Mouse (Mus musculus) layer of hippocampus, adult 2 months (tissue): ENCODE data around the gene Sh3gl1. TPM values are rescaled to one million over a fixed set of nuclear protein-coding genes. Genes with fewer than 3 reads are reported as not detected.

Source experiments
- DNase-seq, 2 experiments: peaks; one replicate each; pipeline ENCODE4 v3.0.0; 2022; ENCODE audit warnings: low spot score in 2 of 2
- H3K27ac ChIP-seq: fragments of 200-600 bp; 2 replicates; pipeline ENCODE4 v1.8.1; 2022
- H3K4me3 ChIP-seq: fragments of 200-600 bp; 2 replicates; pipeline ENCODE4 v1.8.1; 2022; ENCODE audit warnings: mild to moderate bottlenecking
- CTCF ChIP-seq: fragments of 200-600 bp; conservative IDR thresholded peaks from 2 replicates; pipeline ENCODE4 v1.8.1; 2022; ENCODE audit warnings: antibody characterized with exemption, mild to moderate bottlenecking, moderate library complexity
- total RNA-seq, 2 experiments: library from RNA; stranded (reverse); gene quantifications; 2 replicates each; pipeline ENCODE4 v1.2.3; 2021

The Sh3gl1 gene
- total RNA-seq, 2 experiments from 2014 or later, result 63.0 to 69.7 TPM

GRCm38 (mm10) chr17:56022989-56023290, 13.5 kb downstream of the Sh3gl1 start:
- TF ChIP-seq CTCF, result no peak
- H3K4me3 ChIP-seq, result no peak overlapping the region
- no peak for DNase-seq
- peak overlapping the region; percentile 94 for H3K27ac ChIP-seq

GRCm38 (mm10) chr17:56022131-56022988, 14.1 kb downstream of the Sh3gl1 start:
- peak overlapping the region; percentile 94 for H3K27ac ChIP-seq
- no peak for TF ChIP-seq CTCF
- no peak overlapping the region for H3K4me3 ChIP-seq
- no peak for DNase-seq

GRCm38 (mm10) chr17:56021161-56021910, 15.1 kb downstream of the Sh3gl1 start:
- no peak overlapping the region for H3K4me3 ChIP-seq
- DNase-seq, result peak; percentile 75 to 86
- TF ChIP-seq CTCF, result peak; percentile 32
- H3K27ac ChIP-seq, result peak overlapping the region; percentile 94

- no peak for DNase-seq
- no peak for TF ChIP-seq CTCF
- Histone ChIP-seq H3K27ac (peak overlapping the region; percentile 94), H3K4me3 (no peak overlapping the region)
Observed at GRCm38 (mm10) chr17:56020400-56021084, 15.9 kb downstream of the Sh3gl1 start.

GRCm38 (mm10) chr17:56018347-56019131, 17.9 kb downstream of the Sh3gl1 start:
- peak in 1 of 2 experiments; percentile 66 for DNase-seq
- H3K4me3 ChIP-seq, result no peak overlapping the region
- TF ChIP-seq CTCF, result peak; percentile 76
- H3K27ac ChIP-seq, result peak overlapping the region; percentile 94

- no peak for DNase-seq
- TF ChIP-seq CTCF, result no peak
- no peak overlapping the region for H3K4me3 ChIP-seq
- peak overlapping the region; percentile 94 for H3K27ac ChIP-seq
Observed at GRCm38 (mm10) chr17:56017848-56018247, 18.6 kb downstream of the Sh3gl1 start.

GRCm38 (mm10) chr17:56016793-56017785, 19.3 kb downstream of the Sh3gl1 start:
- DNase-seq, result no peak
- H3K27ac ChIP-seq, result peak overlapping the region; percentile 94; the same call in 1 of the 2 replicates
- no peak for TF ChIP-seq CTCF
- no peak overlapping the region for H3K4me3 ChIP-seq

GRCm38 (mm10) chr17:56016382-56016781, 20.1 kb downstream of the Sh3gl1 start:
- TF ChIP-seq CTCF, result no peak
- no peak overlapping the region for H3K4me3 ChIP-seq
- no peak for DNase-seq
- no peak overlapping the region for H3K27ac ChIP-seq

GRCm38 (mm10) chr17:56015293-56015692, 21.1 kb downstream of the Sh3gl1 start:
- no peak overlapping the region for H3K4me3 ChIP-seq
- peak overlapping the region; percentile 3; the same call in 1 of the 2 replicates for H3K27ac ChIP-seq
- TF ChIP-seq CTCF, result no peak
- DNase-seq, result no peak

- Histone ChIP-seq H3K27ac (no peak overlapping the region), H3K4me3 (no peak overlapping the region; the same call in 1 of the 2 replicates)
- DNase-seq, result no peak
- TF ChIP-seq CTCF, result no peak
Observed at GRCm38 (mm10) chr17:56011441-56011840, 25.0 kb downstream of the Sh3gl1 start.

GRCm38 (mm10) chr17:56010681-56011080, 25.8 kb downstream of the Sh3gl1 start:
- DNase-seq, result peak in 1 of 2 experiments; percentile 88
- Histone ChIP-seq H3K27ac (peak overlapping the region; percentile 95), H3K4me3 (peak overlapping the region; percentile 97)
- TF ChIP-seq CTCF, result peak; percentile 99

GRCm38 (mm10) chr17:56010255-56010654, 26.2 kb downstream of the Sh3gl1 start:
- TF ChIP-seq CTCF, result no peak
- no peak for DNase-seq
- H3K27ac ChIP-seq, result peak overlapping the region; percentile 95
- H3K4me3 ChIP-seq, result peak overlapping the region; percentile 97
